Mouse (Mus musculus): ENCODE measurements around the gene Nudt1.

- TF ChIP-seq CTCF (IDR thresholded peaks at IDR 0.05; ENCODE audit: low read depth, low read length) (no peak), POLR2A (IDR thresholded peaks at IDR 0.05; ENCODE audit: insufficient read depth, low read length) (no peak)
Observed at GRCm38 (mm10) chr5:140332519-140332918, 11.1 kb downstream of the Nudt1 start.

Measured in ES-Bruce4 (cell line).